Mouse (Mus musculus): ENCODE measurements around the gene Cnpy3. TPM values are rescaled to one million over a fixed set of nuclear protein-coding genes. Genes with fewer than 3 reads are reported as not detected.

Gene Cnpy3
- total RNA-seq, 2 experiments from 2014 or later = 28.6 to 39.6 TPM

- no peak for ATAC-seq (replicated peaks; ENCODE audit: low FRiP score, low TSS enrichment, poor library complexity, severe bottlenecking)
These were observed 53.5 kb downstream of the Cnpy3 start for GRCm38 (mm10) chr17:46698515-46698914.

- no peak for ATAC-seq (replicated peaks; ENCODE audit: low FRiP score, low TSS enrichment, poor library complexity, severe bottlenecking)
These were observed 57.4 kb downstream of the Cnpy3 start for GRCm38 (mm10) chr17:46694517-46695063.

GRCm38 (mm10) chr17:46691390-46691789 lies 60.6 kb downstream of the Cnpy3 start:
- ATAC-seq (replicated peaks; ENCODE audit: low FRiP score, low TSS enrichment, poor library complexity, severe bottlenecking) = no peak

- ATAC-seq (replicated peaks; ENCODE audit: low FRiP score, low TSS enrichment, poor library complexity, severe bottlenecking) = peak; percentile 92
These were observed 61.3 kb downstream of the Cnpy3 start for GRCm38 (mm10) chr17:46690665-46691064.

GRCm38 (mm10) chr17:46685913-46686312 lies 66.1 kb downstream of the Cnpy3 start:
- ATAC-seq (replicated peaks; ENCODE audit: low FRiP score, low TSS enrichment, poor library complexity, severe bottlenecking) = no peak

Other genes starting within 250 kb of the Cnpy3 start
- gene Cul9, start 205.8 kb downstream of the Cnpy3 start, total RNA-seq (2014; fragmentation: Nextera tagmentation) = 14.1 and 19.6 TPM in 2 replicates
- gene Cul9, start 205.8 kb downstream of the Cnpy3 start, total RNA-seq (2017) = 2.5 and 4.8 TPM in 2 replicates
- 26.2 and 44.3 TPM in 2 replicates for gene Srf, start 196.0 kb downstream of the Cnpy3 start, total RNA-seq (2014; fragmentation: Nextera tagmentation)
- 19.3 and 20.5 TPM in 2 replicates for gene Srf, start 196.0 kb downstream of the Cnpy3 start, total RNA-seq (2017)
- 0.12 and 0.20 TPM in 2 replicates for gene Ptk7, start 122.7 kb downstream of the Cnpy3 start, total RNA-seq (2014; fragmentation: Nextera tagmentation)
- 0.14 and 0.53 TPM in 2 replicates for gene Ptk7, start 122.7 kb downstream of the Cnpy3 start, total RNA-seq (2017)
- 5.8 and 6.9 TPM in 2 replicates for gene Klc4, start 106.2 kb downstream of the Cnpy3 start, total RNA-seq (2014; fragmentation: Nextera tagmentation)
- 5.6 and 5.9 TPM in 2 replicates for gene Klc4, start 106.2 kb downstream of the Cnpy3 start, total RNA-seq (2017)
- gene Mrpl2, start 106.0 kb downstream of the Cnpy3 start, total RNA-seq (2014; fragmentation: Nextera tagmentation) = 74.7 and 190 TPM in 2 replicates
- 82.2 and 97.0 TPM in 2 replicates for gene Mrpl2, start 106.0 kb downstream of the Cnpy3 start, total RNA-seq (2017)
- 11.2 and 12.6 TPM in 2 replicates for gene Cul7, start 101.9 kb downstream of the Cnpy3 start, total RNA-seq (2014; fragmentation: Nextera tagmentation)
- gene Cul7, start 101.9 kb downstream of the Cnpy3 start, total RNA-seq (2017) = 6.6 and 12.6 TPM in 2 replicates
- 16.1 and 23.4 TPM in 2 replicates for gene Rrp36, start 77.9 kb downstream of the Cnpy3 start, total RNA-seq (2014; fragmentation: Nextera tagmentation)
- gene Rrp36, start 77.9 kb downstream of the Cnpy3 start, total RNA-seq (2017) = 60.4 and 64.8 TPM in 2 replicates
- gene Mea1, start 73.4 kb downstream of the Cnpy3 start, total RNA-seq (2014; fragmentation: Nextera tagmentation) = 74.7 and 75.2 TPM in 2 replicates
- gene Mea1, start 73.4 kb downstream of the Cnpy3 start, total RNA-seq (2017) = 71.6 and 85.7 TPM in 2 replicates
- 102 and 104 TPM in 2 replicates for gene Klhdc3, start 71.3 kb downstream of the Cnpy3 start, total RNA-seq (2014; fragmentation: Nextera tagmentation)
- 28.6 and 33.4 TPM in 2 replicates for gene Klhdc3, start 71.3 kb downstream of the Cnpy3 start, total RNA-seq (2017)
- 41.3 and 52.0 TPM in 2 replicates for gene Ppp2r5d, start 47.1 kb downstream of the Cnpy3 start, total RNA-seq (2014; fragmentation: Nextera tagmentation)
- gene Ppp2r5d, start 47.1 kb downstream of the Cnpy3 start, total RNA-seq (2017) = 35.9 and 57.2 TPM in 2 replicates
- gene Pex6, start 40.8 kb downstream of the Cnpy3 start, total RNA-seq (2014; fragmentation: Nextera tagmentation) = 19.0 and 22.6 TPM in 2 replicates
- gene Pex6, start 40.8 kb downstream of the Cnpy3 start, total RNA-seq (2017) = 7.5 and 11.7 TPM in 2 replicates
- gene Gnmt, start 23.0 kb downstream of the Cnpy3 start, total RNA-seq (2014; fragmentation: Nextera tagmentation) = 6.5 TPM in 1 of 2 replicates, not detected in the other
- gene Gnmt, start 23.0 kb downstream of the Cnpy3 start, total RNA-seq (2017) = not detected in 2 replicates
- not detected in 2 replicates for gene Ptcra, start 11.5 kb upstream of the Cnpy3 start, total RNA-seq (2014; fragmentation: Nextera tagmentation)
- not detected in 2 replicates for gene Ptcra, start 11.5 kb upstream of the Cnpy3 start, total RNA-seq (2017)
- 31.1 and 31.3 TPM in 2 replicates for gene 2310039H08Rik, start 20.4 kb upstream of the Cnpy3 start, total RNA-seq (2014; fragmentation: Nextera tagmentation)
- gene 2310039H08Rik, start 20.4 kb upstream of the Cnpy3 start, total RNA-seq (2017) = 11.9 TPM in 2 replicates
- gene Rpl7l1, start 30.5 kb upstream of the Cnpy3 start, total RNA-seq (2014; fragmentation: Nextera tagmentation) = 90.3 and 93.8 TPM in 2 replicates
- 201 and 239 TPM in 2 replicates for gene Rpl7l1, start 30.5 kb upstream of the Cnpy3 start, total RNA-seq (2017)
- gene Bicral, start 106.3 kb upstream of the Cnpy3 start, total RNA-seq (2014; fragmentation: Nextera tagmentation) = 24.6 and 28.7 TPM in 2 replicates
- gene Bicral, start 106.3 kb upstream of the Cnpy3 start, total RNA-seq (2017) = 10.4 and 16.5 TPM in 2 replicates
- gene Tbcc, start 138.5 kb upstream of the Cnpy3 start, total RNA-seq (2014; fragmentation: Nextera tagmentation) = 19.3 and 20.4 TPM in 2 replicates
- gene Tbcc, start 138.5 kb upstream of the Cnpy3 start, total RNA-seq (2017) = 10.9 and 13.3 TPM in 2 replicates
- gene Prph2, start 158.2 kb upstream of the Cnpy3 start, total RNA-seq (2014; fragmentation: Nextera tagmentation) = not detected in 2 replicates
- gene Prph2, start 158.2 kb upstream of the Cnpy3 start, total RNA-seq (2017) = not detected in 2 replicates